Mouse (Mus musculus): Measurements from ENCODE around the gene Zic3.

Zic3 gene

GRCm38 (mm10) chrX:58042512-58042911 lies 20.0 kb downstream of the Zic3 start:
- DNase-seq (ENCODE audit: low spot score): no peak

Data from testis, postnatal 14 days (tissue).